Mouse (Mus musculus) ES-Bruce4 (cell line): ENCODE measurements around the gene Ift81. TPM values are rescaled to one million over a fixed set of nuclear protein-coding genes. Genes with fewer than 3 reads are reported as not detected.

Source experiments
- H3K27ac ChIP-seq: 2 replicates; pipeline ENCODE4 v1.5.1; 2012; ENCODE audit warnings: low read length, inconsistent platforms; ENCODE audit not compliant: insufficient read depth
- H3K27me3 ChIP-seq: 2 replicates; pipeline ENCODE4 v1.6.1; 2012; ENCODE audit warnings: mild to moderate bottlenecking, low read length, inconsistent platforms; ENCODE audit not compliant: control insufficient read depth, poor library complexity, insufficient read depth, severe bottlenecking
- H3K36me3 ChIP-seq: 2 replicates; pipeline ENCODE4 v1.6.1; 2012; ENCODE audit warnings: inconsistent platforms, mild to moderate bottlenecking, low read length, moderate library complexity; ENCODE audit not compliant: control insufficient read depth, poor library complexity, insufficient read depth, severe bottlenecking
- H3K4me1 ChIP-seq: one replicate; pipeline ENCODE4 v1.8.1; 2011; ENCODE audit warnings: low read length; ENCODE audit not compliant: control insufficient read depth, insufficient read depth
- H3K4me3 ChIP-seq: 2 replicates; pipeline ENCODE4 v1.5.1; 2011; ENCODE audit warnings: low read depth, mild to moderate bottlenecking, low read length
- H3K9ac ChIP-seq: 2 replicates; pipeline ENCODE4 v1.6.1; 2012; ENCODE audit warnings: low read depth, mild to moderate bottlenecking, inconsistent platforms; ENCODE audit not compliant: poor library complexity, severe bottlenecking
- H3K9me3 ChIP-seq: replicated peaks from 2 replicates; pipeline ENCODE4 v1.6.1; 2012; ENCODE audit warnings: mild to moderate bottlenecking, low read length, inconsistent platforms; ENCODE audit not compliant: control insufficient read depth, poor library complexity, insufficient read depth, severe bottlenecking
- CTCF ChIP-seq: IDR thresholded peaks from one replicate; pipeline ENCODE4 v1.8.1; 2011; ENCODE audit warnings: low read depth, low read length
- EP300 ChIP-seq: IDR thresholded peaks from 2 replicates; pipeline ENCODE4 v1.6.1; 2011; ENCODE audit warnings: low read depth, low read length; ENCODE audit not compliant: insufficient read depth
- POLR2A ChIP-seq: IDR thresholded peaks from one replicate; pipeline ENCODE4 v1.8.1; 2011; ENCODE audit warnings: low read length; ENCODE audit not compliant: insufficient read depth
- polyA plus RNA-seq: library from polyadenylated mRNA; stranded (reverse); fragments of >200 nt; gene quantifications from 2 replicates; pipeline ENCODE4 v1.2.4, GENCODE M21; 2011; ENCODE audit warnings: low read depth; ENCODE audit not compliant: missing spikeins, insufficient read depth, insufficient read length

Gene Ift81
- polyA plus RNA-seq, 1 experiment, result 36.9 TPM

DNA sequence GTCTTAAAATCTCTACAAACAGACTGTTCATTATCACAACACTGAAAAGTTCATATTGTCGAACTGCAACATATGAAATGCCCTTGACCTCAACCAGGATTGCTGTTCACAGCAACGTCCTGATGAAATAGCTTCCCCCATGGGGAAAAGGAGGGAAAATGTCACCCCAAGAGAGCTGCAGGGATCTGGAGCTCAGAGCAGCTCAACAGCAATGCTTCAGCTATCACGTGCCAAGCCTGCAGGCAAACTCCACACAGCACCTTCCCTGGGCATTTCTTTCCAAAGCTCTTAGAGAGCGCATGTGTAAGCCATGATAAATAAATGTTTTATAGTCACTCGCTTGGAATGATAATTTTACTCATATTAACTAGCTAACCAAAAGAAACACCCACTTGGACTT, 42.3 kb downstream of the Ift81 start:
- H3K4me3 ChIP-seq, result no peak overlapping the region
- H3K36me3 ChIP-seq, result no peaks in the 10 kb centered on the region
- no peak overlapping the region for H3K27ac ChIP-seq
- no peaks in the 10 kb centered on the region for H3K4me1 ChIP-seq
- TF ChIP-seq EP300 (no peak), CTCF (no peak), POLR2A (no peak)
- H3K27me3 ChIP-seq, result no peaks in the 10 kb centered on the region
- H3K9me3 ChIP-seq, result no peaks in the 10 kb centered on the region
- no peak overlapping the region for H3K9ac ChIP-seq

DNA sequence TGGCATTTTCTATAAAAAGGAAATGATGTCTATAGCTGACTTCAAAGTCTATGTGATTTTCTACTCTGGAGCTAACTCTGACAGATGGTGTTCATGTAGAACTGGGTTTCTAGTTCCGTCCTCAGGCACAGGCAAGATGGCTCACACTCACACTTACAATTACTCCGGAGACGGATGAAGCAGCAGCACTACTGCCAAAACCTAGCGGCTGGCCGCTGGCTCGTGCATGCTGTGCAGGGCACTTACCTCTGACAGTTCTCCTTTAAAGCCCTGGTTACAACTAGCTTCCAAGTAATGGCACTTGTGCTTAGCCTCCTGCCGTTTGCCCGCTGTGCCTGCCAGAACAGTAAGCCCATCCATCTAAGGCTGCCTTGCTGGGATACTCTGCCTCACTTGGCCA, 47.7 kb downstream of the Ift81 start:
- Histone ChIP-seq H3K36me3 (no peaks in the 10 kb centered on the region), H3K9ac (no peak overlapping the region), H3K27me3 (no peaks in the 10 kb centered on the region), H3K4me3 (no peak overlapping the region), H3K4me1 (no peaks in the 10 kb centered on the region), H3K9me3 (no peaks in the 10 kb centered on the region), H3K27ac (no peak overlapping the region)
- TF ChIP-seq POLR2A (no peak), CTCF (no peak), EP300 (no peak)

DNA sequence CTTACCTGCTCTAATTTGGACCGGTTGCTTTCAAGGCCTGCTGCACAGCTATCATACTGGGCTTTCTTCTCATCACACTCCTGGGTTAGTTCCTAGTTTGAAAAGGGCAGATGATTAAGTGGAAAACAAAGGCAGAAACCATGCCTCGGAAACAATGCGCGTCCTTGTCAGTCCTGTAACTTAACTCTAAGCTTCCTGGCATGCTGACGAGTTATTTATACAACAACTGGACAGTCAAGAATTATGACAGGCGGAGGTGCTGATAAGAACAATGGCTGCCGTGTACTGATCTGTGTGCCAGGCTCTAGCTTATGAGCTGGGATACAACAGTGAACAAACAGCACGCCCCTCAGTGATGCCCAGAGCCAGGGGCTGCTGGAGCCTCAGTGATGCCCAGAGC, 53.7 kb downstream of the Ift81 start:
- H3K4me3 ChIP-seq, result no peak overlapping the region
- no peaks in the 10 kb centered on the region for H3K4me1 ChIP-seq
- no peaks in the 10 kb centered on the region for H3K36me3 ChIP-seq
- H3K27ac ChIP-seq, result no peak overlapping the region
- H3K27me3 ChIP-seq, result no peaks in the 10 kb centered on the region
- H3K9ac ChIP-seq, result no peak overlapping the region
- no peaks in the 10 kb centered on the region for H3K9me3 ChIP-seq
- no peak for TF ChIP-seq POLR2A
- no peak for TF ChIP-seq CTCF
- no peak for TF ChIP-seq EP300

DNA sequence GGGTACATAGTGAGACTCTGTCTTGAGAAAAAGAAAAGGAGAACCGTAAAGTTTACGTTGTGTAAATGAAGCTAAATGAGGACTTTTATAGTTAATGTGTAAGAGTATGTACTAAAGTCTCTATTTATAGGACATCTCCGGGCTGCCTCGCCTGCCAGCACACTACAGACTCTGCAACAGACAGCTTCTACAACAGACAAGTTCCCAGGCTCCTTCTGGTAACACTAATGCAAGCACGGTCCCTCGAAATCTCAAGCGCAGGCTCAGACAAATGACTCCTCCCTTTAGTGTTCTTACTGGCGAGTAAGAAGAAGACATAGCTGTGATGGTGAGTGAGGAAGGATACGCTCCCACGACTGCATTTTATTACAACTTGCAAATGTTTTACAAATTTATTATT, 56.2 kb downstream of the Ift81 start:
- Histone ChIP-seq H3K9ac (no peak overlapping the region), H3K9me3 (no peaks in the 10 kb centered on the region), H3K4me1 (no peaks in the 10 kb centered on the region), H3K27me3 (no peaks in the 10 kb centered on the region), H3K36me3 (no peaks in the 10 kb centered on the region), H3K27ac (no peak overlapping the region), H3K4me3 (no peak overlapping the region)
- no peak for TF ChIP-seq CTCF
- no peak for TF ChIP-seq POLR2A
- TF ChIP-seq EP300, result no peak

DNA sequence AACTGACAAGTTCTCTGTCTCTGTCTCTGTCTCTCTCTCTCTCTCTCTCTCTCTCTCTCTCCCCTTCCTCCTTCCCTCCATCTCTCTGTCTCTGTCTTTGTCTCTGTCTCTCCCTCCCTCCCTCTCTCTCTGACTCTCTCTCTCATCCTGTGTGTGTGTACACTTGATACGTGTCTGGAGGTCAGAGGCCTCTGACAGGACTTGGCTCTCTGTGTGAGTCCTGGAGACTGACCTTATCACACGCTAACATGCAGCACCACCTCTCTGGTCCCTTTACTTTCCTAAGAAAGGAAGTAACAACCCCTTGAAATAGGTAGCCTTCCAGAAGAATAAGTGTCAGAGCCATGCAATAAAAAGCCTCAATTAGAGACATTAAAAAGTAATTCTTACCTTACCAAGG, 59.2 kb downstream of the Ift81 start:
- Histone ChIP-seq H3K27ac (no peak overlapping the region), H3K4me3 (no peak overlapping the region), H3K9ac (no peak overlapping the region), H3K36me3 (no peaks in the 10 kb centered on the region), H3K27me3 (no peaks in the 10 kb centered on the region), H3K9me3 (no peaks in the 10 kb centered on the region), H3K4me1 (no peaks in the 10 kb centered on the region)
- TF ChIP-seq POLR2A (no peak), EP300 (no peak), CTCF (no peak)

DNA sequence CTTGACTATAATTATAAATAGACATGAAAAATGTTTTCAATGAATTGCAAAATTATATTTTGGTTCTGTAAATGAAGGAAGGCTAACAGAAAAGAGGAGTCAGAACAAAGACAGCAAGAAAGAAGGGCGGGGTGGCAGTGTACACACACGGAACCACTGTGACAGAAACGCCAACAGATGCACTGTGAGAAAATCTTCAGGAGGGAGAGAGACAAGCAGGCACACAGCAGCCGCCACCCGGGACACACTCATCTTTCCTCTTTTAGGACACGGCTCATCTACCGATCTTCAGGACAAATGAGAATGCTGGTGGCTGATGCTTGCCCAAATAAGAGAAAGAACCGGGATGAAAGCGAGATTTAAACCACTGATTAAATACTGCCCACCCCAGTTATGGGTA, 61.7 kb downstream of the Ift81 start:
- Histone ChIP-seq H3K9ac (no peak overlapping the region), H3K4me3 (no peak overlapping the region), H3K4me1 (no peaks in the 10 kb centered on the region), H3K27me3 (no peaks in the 10 kb centered on the region), H3K27ac (no peak overlapping the region), H3K36me3 (no peaks in the 10 kb centered on the region), H3K9me3 (no peaks in the 10 kb centered on the region)
- TF ChIP-seq EP300 (no peak), POLR2A (no peak), CTCF (no peak)
